Mouse (Mus musculus): ENCODE measurements at regions not wholly inside any gene's neighbourhood (a gene's known extent, or its start where the extent isn't known, plus 50 kb on each side); places are given as distances from the start of the nearest gene placed in this dataset.

DNA sequence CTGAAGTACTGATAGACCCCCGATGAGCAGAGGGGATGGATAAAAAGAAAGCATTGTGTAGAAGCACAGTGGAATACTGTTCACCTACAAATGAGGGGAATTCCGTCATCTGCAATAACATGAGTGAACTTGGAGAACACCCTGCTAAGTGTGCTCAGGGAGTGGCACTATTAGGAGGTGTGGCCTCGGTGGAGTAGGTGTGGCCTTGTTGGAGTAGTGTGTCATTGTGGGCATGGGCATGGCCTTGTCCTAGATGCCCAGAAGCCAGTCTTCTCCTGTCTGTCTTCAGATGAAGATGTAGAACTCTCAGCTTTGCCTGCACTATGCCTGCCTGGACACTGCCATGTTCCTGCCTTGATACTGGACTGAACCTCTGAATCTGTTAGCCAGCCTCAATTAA, 86.2 kb upstream of the Kl start:
- ATAC-seq (replicated peaks; ENCODE audit: insufficient number of reproducible peaks, low FRiP score, low TSS enrichment, poor library complexity, severe bottlenecking), result no peak

DNA sequence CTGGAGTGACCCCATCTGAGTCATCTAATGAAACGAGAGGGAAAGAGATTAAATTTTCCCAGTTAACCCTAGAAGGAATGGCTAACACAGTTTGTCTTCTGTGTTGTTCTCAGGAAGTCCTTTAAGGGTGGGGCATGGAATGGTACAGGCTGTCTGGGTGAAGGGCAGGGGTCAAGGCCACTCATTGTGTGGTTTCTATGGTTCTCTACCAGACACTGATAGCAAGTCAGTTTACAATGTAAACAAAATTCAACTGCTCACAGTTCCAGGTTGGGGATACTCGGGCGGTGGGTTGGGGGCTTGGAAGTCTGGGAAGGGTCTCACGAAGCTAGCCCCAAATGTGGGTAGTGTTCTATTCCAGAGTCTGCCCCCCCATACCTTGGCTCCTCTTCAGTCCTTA, 82.5 kb upstream of the Kl start:
- ATAC-seq (replicated peaks; ENCODE audit: insufficient number of reproducible peaks, low FRiP score, low TSS enrichment, poor library complexity, severe bottlenecking), result no peak

DNA sequence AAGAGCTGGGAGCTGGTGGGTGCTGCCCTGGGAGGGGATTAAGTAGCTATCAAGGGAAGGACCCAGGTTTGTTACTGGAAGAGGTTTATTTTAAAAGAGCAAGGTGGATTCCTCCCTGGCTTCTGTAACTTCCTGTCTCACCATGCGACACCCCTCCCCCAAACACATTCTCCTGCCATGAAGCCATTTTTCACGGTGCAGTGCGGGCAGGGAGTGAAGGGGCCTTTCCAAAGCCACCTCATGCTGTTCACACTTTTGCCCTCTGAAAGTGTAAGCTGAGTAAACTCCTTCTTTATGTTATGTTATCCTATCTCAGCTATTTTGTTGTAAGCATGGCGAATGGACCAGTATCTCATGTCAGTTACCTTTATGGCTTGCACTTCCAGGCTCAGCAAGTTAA, 73.6 kb upstream of the Kl start:
- no peak for ATAC-seq (replicated peaks; ENCODE audit: insufficient number of reproducible peaks, low FRiP score, low TSS enrichment, poor library complexity, severe bottlenecking)

DNA sequence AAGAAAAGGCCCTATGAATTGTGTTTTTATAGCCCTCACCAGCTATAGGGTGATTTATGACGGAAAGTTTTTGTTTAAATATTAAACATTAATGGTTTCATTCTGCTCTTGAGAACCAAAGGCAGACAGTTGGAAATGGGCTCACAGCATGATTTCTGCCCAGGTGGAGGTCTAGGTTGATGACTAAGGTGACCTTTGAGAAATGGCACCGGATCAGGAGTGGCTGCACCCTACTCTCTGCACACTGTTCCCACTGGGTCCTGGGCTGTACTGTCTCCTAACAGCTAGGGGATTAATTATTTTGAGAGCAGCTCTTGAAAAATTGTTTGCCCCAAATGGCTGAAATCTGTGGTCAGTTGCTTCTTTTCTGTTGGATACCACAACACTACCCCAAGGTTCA, 68.7 kb upstream of the Kl start:
- no peak for ATAC-seq (replicated peaks; ENCODE audit: insufficient number of reproducible peaks, low FRiP score, low TSS enrichment, poor library complexity, severe bottlenecking)

DNA sequence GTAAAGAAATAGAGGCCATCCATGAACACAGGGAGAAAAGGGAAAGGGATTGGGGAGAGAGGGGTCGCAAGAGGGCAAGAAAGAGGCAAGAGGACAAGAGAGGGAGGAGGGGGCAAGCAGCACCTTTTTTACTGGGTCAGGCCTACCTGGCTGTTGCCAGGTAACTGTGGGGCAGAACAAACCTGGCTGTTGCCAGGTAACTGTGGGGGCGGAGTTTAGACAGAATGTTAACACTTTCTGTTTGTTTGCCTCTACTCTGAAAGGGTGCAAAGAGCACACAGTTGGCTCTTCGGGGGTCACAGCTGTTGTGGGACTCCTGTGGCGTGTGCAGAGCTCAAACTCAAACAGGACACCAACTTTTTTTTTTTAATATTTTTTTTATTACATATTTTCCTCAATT, 62.3 kb upstream of the Kl start:
- ATAC-seq (replicated peaks; ENCODE audit: insufficient number of reproducible peaks, low FRiP score, low TSS enrichment, poor library complexity, severe bottlenecking), result no peak

DNA sequence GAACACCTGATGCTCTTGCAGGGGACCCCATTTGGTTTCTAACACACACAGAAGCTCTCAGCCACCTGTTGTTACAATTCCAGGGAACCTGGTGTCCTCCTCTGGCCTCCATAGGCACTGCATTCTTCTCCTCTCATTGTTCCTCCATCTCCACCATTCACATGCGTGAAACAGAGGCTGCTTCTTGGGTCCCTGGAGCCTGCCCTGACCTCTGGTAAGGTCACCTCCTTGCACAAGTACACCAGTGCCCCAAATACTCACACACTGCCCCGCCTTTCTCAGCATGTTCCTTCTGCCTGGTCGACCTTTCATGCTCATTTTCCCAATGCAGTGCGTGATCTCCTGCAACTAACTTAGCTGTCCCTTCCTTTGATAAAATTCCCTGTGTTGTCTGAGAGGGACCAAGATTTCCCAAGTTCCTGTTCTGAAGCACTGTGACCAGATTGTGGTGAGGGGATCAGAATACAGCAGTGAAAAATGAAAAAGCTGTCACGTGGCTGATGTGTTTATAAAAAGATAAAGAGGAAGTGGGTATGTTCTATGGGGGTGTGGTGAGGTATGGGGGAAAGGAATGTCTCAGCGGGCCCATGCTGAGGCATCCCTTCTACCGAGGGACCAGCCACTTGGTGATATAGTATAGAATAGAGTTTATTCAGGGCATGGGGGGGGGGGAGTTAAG, 61.0 kb upstream of the Kl start:
- ATAC-seq (replicated peaks; ENCODE audit: insufficient number of reproducible peaks, low FRiP score, low TSS enrichment, poor library complexity, severe bottlenecking), result 0 out of 2 replicates have a peak, but pooled peaks have one; percentile 31

DNA sequence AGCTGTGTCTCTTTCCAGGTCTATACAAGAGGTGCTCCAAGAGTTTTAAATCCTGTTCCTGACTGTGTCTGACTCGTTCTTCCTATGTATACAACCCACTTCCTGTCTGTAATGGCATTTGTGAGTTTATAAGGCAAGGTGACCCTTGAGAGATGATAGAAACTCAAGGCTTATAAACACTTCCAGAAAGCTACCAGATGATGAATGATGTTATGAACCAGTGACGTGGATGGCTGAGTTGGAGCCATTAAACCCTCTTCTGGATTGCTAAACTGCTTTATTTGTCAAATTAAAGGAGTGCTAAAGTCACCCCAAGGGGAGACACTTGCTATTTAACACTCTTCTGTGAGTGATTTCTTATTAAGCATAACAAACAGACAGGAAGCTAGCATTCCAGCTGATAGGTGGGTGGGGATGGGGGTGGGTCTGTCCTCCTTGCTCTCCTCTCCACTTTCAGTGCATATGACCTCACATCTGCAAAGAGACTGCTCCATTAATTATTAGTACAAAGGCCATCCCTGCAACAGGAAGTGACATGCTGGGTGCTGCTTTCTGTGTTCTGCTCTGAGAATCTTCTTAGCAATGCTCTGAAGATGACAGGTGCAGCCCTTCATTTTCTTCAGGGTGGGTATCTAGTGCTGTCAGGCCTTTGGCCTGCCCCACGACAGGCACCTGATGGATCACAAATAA, 58.2 kb upstream of the Kl start:
- no peak for ATAC-seq (replicated peaks; ENCODE audit: insufficient number of reproducible peaks, low FRiP score, low TSS enrichment, poor library complexity, severe bottlenecking)

DNA sequence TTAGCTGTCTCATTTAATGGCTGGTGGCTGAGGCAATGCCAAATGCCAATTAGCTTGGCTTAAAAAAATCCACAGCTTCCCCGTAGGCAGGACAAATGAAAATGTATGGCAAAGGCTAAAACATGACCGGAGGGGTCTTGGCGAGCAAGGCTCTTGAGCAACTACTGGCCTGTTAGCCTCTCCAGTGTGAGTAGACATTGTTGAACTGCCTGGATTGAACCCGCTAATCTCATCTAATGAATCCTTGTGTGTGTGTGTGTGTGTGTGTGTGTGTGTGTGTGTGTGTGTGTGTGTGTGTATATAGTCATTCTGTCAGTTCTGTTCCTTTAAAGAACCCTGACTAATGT, 57.7 kb upstream of the Kl start:
- no peak for ATAC-seq (replicated peaks; ENCODE audit: insufficient number of reproducible peaks, low FRiP score, low TSS enrichment, poor library complexity, severe bottlenecking)

DNA sequence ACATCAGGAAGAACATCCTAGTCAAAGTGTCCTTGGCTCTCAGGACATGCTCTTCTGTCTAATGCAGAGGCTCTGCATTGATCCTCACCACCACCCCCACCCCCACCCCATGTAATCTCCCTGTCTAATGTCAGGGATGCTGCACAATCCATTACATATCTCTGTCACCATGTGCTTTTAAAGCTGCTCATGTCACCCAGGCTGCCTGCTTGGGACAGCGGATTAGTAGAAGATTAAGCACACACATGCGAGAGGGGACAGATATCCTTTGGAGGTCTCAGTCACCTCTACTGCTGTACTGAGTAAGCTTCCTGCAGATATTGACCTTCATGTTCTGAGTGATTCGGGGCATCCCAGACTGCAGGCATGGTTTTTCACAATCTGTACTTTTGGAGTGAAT, 50.7 kb upstream of the Kl start:
- ATAC-seq (replicated peaks; ENCODE audit: insufficient number of reproducible peaks, low FRiP score, low TSS enrichment, poor library complexity, severe bottlenecking), result no peak

Measured in monocyte, adult 5-6 weeks (primary cell).